Comparison of ENCODE assay signal across 37 mouse cellular contexts in genomic region chr2:154754068-154754560, GRCm38 (mm10). TPM values are rescaled to one million over a fixed set of nuclear protein-coding genes. Genes with fewer than 3 reads are reported as not detected.
DNase-seq lines count a peak whose midpoint lies in the region; ATAC-seq and TF ChIP-seq lines count a peak whose summit lies in the region.
"Had no signal": no experiment of that assay in that cellular context is flagged by ENCODE, and none has a peak within 500 bp of the region (broad histone marks: within the 10 kb centered on the region; RNA-seq: fewer than 3 reads in every experiment).

No protein-coding gene starts in this region.

- H3K9ac ChIP-seq in MEL (ENCODE audit: control insufficient read depth, low read depth, low read length, poor library complexity, severe bottlenecking) = no peak overlapping the region
- H3K9ac ChIP-seq in midbrain, postnatal 0 days (replicated peaks; ENCODE audit: low read length, poor library complexity, severe bottlenecking) = no peak overlapping the region
- H3K9ac ChIP-seq in midbrain, embryonic 14.5 days (replicated peaks; ENCODE audit: low read length) = no peak overlapping the region
- H3K9ac ChIP-seq: forebrain, embryonic 13.5 days; forebrain, postnatal 0 days; hindbrain, embryonic 13.5 days had no signal

- no peak overlapping the region for H3K4me2 ChIP-seq in midbrain, postnatal 0 days (ENCODE audit: low read depth, low read length, poor library complexity, severe bottlenecking)
- H3K4me2 ChIP-seq in midbrain, embryonic 14.5 days (ENCODE audit: low read length) = no peak overlapping the region
- H3K4me2 ChIP-seq: forebrain, embryonic 13.5 days; heart, embryonic 11.5 days; hindbrain, embryonic 13.5 days had no signal

- TF ChIP-seq EP300 in MEL (IDR thresholded peaks at IDR 0.05; ENCODE audit: low read depth in 1 of 2, low read length in 2 of 2) = peak; percentile 10 to 41; a peak in 1 of 4 replicates

- DNase-seq in thymus, postnatal 0 days (ENCODE audit: low spot score) = peak; percentile 34
- no peak for DNase-seq in thymus, adult 2 months
- DNase-seq in MEL (ENCODE audit: low read depth, low spot score) = peak; percentile 53
- peak; percentile 33 for DNase-seq in induced T-regulatory cell, adult 2 months (ENCODE audit: low read depth)
- no peak for DNase-seq in left cerebral cortex, adult 8-10 months (ENCODE audit: low spot score in 2 of 2)
- no peak for DNase-seq in midbrain, postnatal 0 days (ENCODE audit: low spot score)
- no peak for DNase-seq in midbrain, embryonic 14.5 days
- DNase-seq: adrenal gland, adult 2 months; adrenal gland, postnatal 14 days; cerebellum, adult 11 months; cerebellum, adult 2 months; cerebellum, adult 9-11 months; cerebellum, postnatal 25 days; forebrain, postnatal 0 days; gastrocnemius, adult 2 months; gastrocnemius, postnatal 14 days; heart, adult 11 months had no signal

- no peaks in the 10 kb centered on the region for H3K79me2 ChIP-seq in MEL (ENCODE audit: control insufficient read depth, insufficient read depth, low read length, poor library complexity)

- TF ChIP-seq CTCF in thymus, adult 2 months (IDR thresholded peaks at IDR 0.05; ENCODE audit: borderline replicate concordance, control insufficient read depth, extremely low read depth, insufficient read depth, low read length, poor library complexity) = no peak
- no peak for TF ChIP-seq CTCF in MEL (IDR thresholded peaks at IDR 0.05 in 2 of 3, conservative IDR thresholded peaks at IDR 0.05 in 1 of 3; ENCODE audit: control insufficient read depth in 1 of 3, insufficient read depth in 1 of 3, low read depth in 2 of 3, low read length in 3 of 3, poor library complexity in 1 of 3, severe bottlenecking in 1 of 3)
- no peak for TF ChIP-seq CTCF in midbrain, postnatal 0 days (IDR thresholded peaks at IDR 0.05)

- ATAC-seq in midbrain, postnatal 0 days (ENCODE audit: low FRiP score) = no peak
- ATAC-seq in midbrain, embryonic 14.5 days (ENCODE audit: low FRiP score, low TSS enrichment) = no peak
- ATAC-seq: forebrain, embryonic 13.5 days; forebrain, postnatal 0 days; hindbrain, embryonic 16.5 days; inflammation-experienced regulatory T-cells, adult 6 months; intestine, embryonic 16.5 days; Patski had no signal

- H3K27ac ChIP-seq in thymus, adult 2 months (ENCODE audit: control insufficient read depth, insufficient read depth, low read length) = no peak overlapping the region
- no peak overlapping the region for H3K27ac ChIP-seq in MEL (ENCODE audit: control insufficient read depth, low read depth, low read length)
- no peak overlapping the region for H3K27ac ChIP-seq in midbrain, postnatal 0 days (ENCODE audit: low read depth, low read length)
- H3K27ac ChIP-seq in midbrain, embryonic 14.5 days (replicated peaks; ENCODE audit: low read depth, low read length) = no peak overlapping the region
- H3K27ac ChIP-seq: forebrain, embryonic 10.5 days; forebrain, embryonic 13.5 days; gastrocnemius, adult 2 months; hindbrain, embryonic 13.5 days had no signal

- no peak for TF ChIP-seq POLR2A in thymus, adult 2 months (IDR thresholded peaks at IDR 0.05; ENCODE audit: control insufficient read depth, extremely low read depth, insufficient read depth, low read length, poor library complexity)
- no peak for TF ChIP-seq POLR2A in MEL (IDR thresholded peaks at IDR 0.05; ENCODE audit: control insufficient read depth in 1 of 2, insufficient read depth in 1 of 2, low read depth in 1 of 2, low read length in 2 of 2, poor library complexity in 1 of 2)

- H3K4me1 ChIP-seq in thymus, adult 2 months (replicated peaks; ENCODE audit: control insufficient read depth, insufficient read depth, low read length) = no peaks in the 10 kb centered on the region
- peaks cover 0 to 4% of the 10 kb centered on the region in 2 experiments; a peak in 3 of 4 replicates for H3K4me1 ChIP-seq in MEL (ENCODE audit: control insufficient read depth in 1 of 2, insufficient read depth in 2 of 2, low read length in 2 of 2)
- H3K4me1 ChIP-seq in midbrain, postnatal 0 days (ENCODE audit: insufficient read depth, low read length) = no peaks in the 10 kb centered on the region
- 0 out of 2 replicates have a peak, but pooled peaks cover 6% of the 10 kb centered on the region for H3K4me1 ChIP-seq in midbrain, embryonic 14.5 days (ENCODE audit: control insufficient read depth, insufficient read depth, low read length)

- no peaks in the 10 kb centered on the region for H3K9me3 ChIP-seq in MEL (replicated peaks; ENCODE audit: insufficient read depth, low read length)
- no peaks in the 10 kb centered on the region for H3K9me3 ChIP-seq in midbrain, postnatal 0 days (ENCODE audit: low read length)
- no peaks in the 10 kb centered on the region for H3K9me3 ChIP-seq in midbrain, embryonic 14.5 days (ENCODE audit: control insufficient read depth, low read length)
- H3K9me3 ChIP-seq: forebrain, embryonic 10.5 days; forebrain, embryonic 13.5 days; hindbrain, embryonic 13.5 days had no signal

- H3K36me3 ChIP-seq in thymus, adult 2 months (ENCODE audit: control insufficient read depth, insufficient read depth, low read length) = no peaks in the 10 kb centered on the region
- 0 out of 4 replicates have a peak, but pooled peaks cover 0 to 2% of the 10 kb centered on the region in 2 experiments for H3K36me3 ChIP-seq in MEL (ENCODE audit: control insufficient read depth in 1 of 2, insufficient read depth in 2 of 2, low read length in 2 of 2)
- no peaks in the 10 kb centered on the region for H3K36me3 ChIP-seq in midbrain, postnatal 0 days (ENCODE audit: insufficient read depth, low read length)
- no peaks in the 10 kb centered on the region for H3K36me3 ChIP-seq in midbrain, embryonic 14.5 days (ENCODE audit: control insufficient read depth, insufficient read depth, low read length)
- H3K36me3 ChIP-seq: forebrain, embryonic 10.5 days; hindbrain, embryonic 13.5 days had no signal

- no peak overlapping the region for H3K4me3 ChIP-seq in thymus, adult 2 months (ENCODE audit: control insufficient read depth, insufficient read depth, low read length)
- H3K4me3 ChIP-seq in MEL (ENCODE audit: control insufficient read depth in 1 of 2, insufficient read depth in 1 of 2, low read depth in 2 of 2, low read length in 2 of 2) = no peak overlapping the region
- H3K4me3 ChIP-seq in midbrain, postnatal 0 days (ENCODE audit: low read depth, low read length) = no peak overlapping the region
- H3K4me3 ChIP-seq in midbrain, embryonic 14.5 days (replicated peaks; ENCODE audit: low read depth, low read length) = no peak overlapping the region
- H3K4me3 ChIP-seq: forebrain, embryonic 10.5 days; forebrain, embryonic 13.5 days; gastrocnemius, adult 2 months; hindbrain, embryonic 13.5 days had no signal

- no peak for TF ChIP-seq RAD21 in MEL (IDR thresholded peaks at IDR 0.05; ENCODE audit: low read depth, low read length)

- no peaks in the 10 kb centered on the region; the same call in 1 of the 2 replicates for H3K27me3 ChIP-seq in thymus, adult 2 months (ENCODE audit: control insufficient read depth, insufficient read depth, low read length)
- H3K27me3 ChIP-seq in MEL (ENCODE audit: control insufficient read depth in 1 of 2, insufficient read depth in 2 of 2, low read length in 2 of 2) = no peaks in the 10 kb centered on the region
- no peaks in the 10 kb centered on the region for H3K27me3 ChIP-seq in midbrain, postnatal 0 days (ENCODE audit: insufficient read depth, low read length)
- H3K27me3 ChIP-seq in midbrain, embryonic 14.5 days (ENCODE audit: control insufficient read depth, insufficient read depth, low read length) = no peaks in the 10 kb centered on the region
- H3K27me3 ChIP-seq: hindbrain, embryonic 13.5 days; Patski had no signal

- 18% methylated on average over 2 of the region's 2 CpGs for WGBS in thymus, adult 2 months
- WGBS in midbrain, postnatal 0 days = 86% methylated on average over 2 of the region's 2 CpGs
- WGBS in midbrain, embryonic 14.5 days = 91% methylated on average over 2 of the region's 2 CpGs

TF ChIP-seq in MEL, 35 proteins besides CTCF, POLR2A, EP300 and RAD21 (continues in another document):
- TF ChIP-seq SIN3A (IDR thresholded peaks at IDR 0.05; ENCODE audit: low read length) (no peak), MAZ (IDR thresholded peaks at IDR 0.05; ENCODE audit: low read depth, low read length) (no peak), ZKSCAN1 (IDR thresholded peaks at IDR 0.05; ENCODE audit: low read depth, low read length) (no peak)

RNA-seq across cellular contexts. Expression of gene Gm14214, which starts 15.7 kb away (rescaled TPM):
- not detected in 2 replicates for polyA plus RNA-seq in thymus, postnatal 0 days (2015; fragmentation: Nextera tagmentation; extraction: Ambion mirVana)
- polyA plus RNA-seq in thymus, adult 2 months (2012; rRNA removed) = not detected in 2 replicates
- not detected in 2 replicates for total RNA-seq in MEL (2012; rRNA removed)
- under 1 TPM in 1 of 2 experiments, not detected in 1; 0.17 TPM for polyA plus RNA-seq in MEL (2012; ENCODE audit: insufficient read depth in 1 of 2, insufficient read length in 2 of 2, low read depth in 1 of 2, low replicate concordance in 2 of 2, missing spikeins in 1 of 2)
- not detected for total RNA-seq in left cerebral cortex, adult 8-10 months (2022)
- not detected in 2 replicates for total RNA-seq in midbrain, postnatal 0 days (2014; rRNA removed)
- not detected in 2 replicates for polyA plus RNA-seq in midbrain, postnatal 0 days (2015; fragmentation: Nextera tagmentation; extraction: Ambion mirVana)
- polyA plus RNA-seq in midbrain, embryonic 14.5 days (2014; fragmentation: Nextera tagmentation; extraction: Ambion mirVana) = not detected in 2 replicates
- total RNA-seq: adrenal gland, adult 2 months; adrenal gland, postnatal 14 days; adrenal gland, postnatal 4 days; ES-E14; forebrain, postnatal 0 days; gastrocnemius, adult 2 months; gastrocnemius, postnatal 14 days; gastrocnemius, postnatal 4 days; heart, adult 8-10 months; heart, postnatal 25 days; hematopoietic stem cell, adult 5-6 weeks had no signal
- polyA plus RNA-seq: adrenal gland, adult 2 months; C2C12; cerebellum, adult 2 months; embryonic facial prominence, embryonic 11.5 days; embryonic facial prominence, embryonic 14.5 days; forebrain, embryonic 10.5 days; forebrain, embryonic 13.5 days; forebrain, postnatal 0 days; frontal cortex, adult 2 months; heart, embryonic 11.5 days; heart, embryonic 14.5 days; heart, postnatal 0 days; hindbrain, embryonic 13.5 days; hindbrain, embryonic 16.5 days; inflammation-experienced regulatory T-cells, adult 6 months; intestine, embryonic 16.5 days; Patski had no signal

RNA-seq across cellular contexts. Expression of gene Raly, which starts 36.8 kb away (rescaled TPM):
- polyA plus RNA-seq in thymus, postnatal 0 days (2015; fragmentation: Nextera tagmentation; extraction: Ambion mirVana) = 41.4 and 42.9 TPM in 2 replicates
- 437 and 554 TPM in 2 replicates for polyA plus RNA-seq in thymus, adult 2 months (2012; rRNA removed)
- total RNA-seq in MEL (2012; rRNA removed) = 214 and 237 TPM in 2 replicates
- polyA plus RNA-seq in MEL (2012; ENCODE audit: insufficient read depth in 1 of 2, insufficient read length in 2 of 2, low read depth in 1 of 2, low replicate concordance in 2 of 2, missing spikeins in 1 of 2) = 100 to 1,000 TPM in 1 of 2 experiments, not detected in 1; 407 TPM
- 100 to 1,000 TPM in 3 of 4 experiments, 10 to 100 TPM in 1; 98.0 to 109 (median 104) TPM for total RNA-seq in left cerebral cortex, adult 8-10 months (2022)
- 132 and 160 TPM in 2 replicates for total RNA-seq in midbrain, postnatal 0 days (2014; rRNA removed)
- 18.4 and 19.3 TPM in 2 replicates for polyA plus RNA-seq in midbrain, postnatal 0 days (2015; fragmentation: Nextera tagmentation; extraction: Ambion mirVana)
- polyA plus RNA-seq in midbrain, embryonic 14.5 days (2014; fragmentation: Nextera tagmentation; extraction: Ambion mirVana) = 58.3 and 194 TPM in 2 replicates

RNA-seq across cellular contexts. Expression of gene a, which starts 37.1 kb away (rescaled TPM):
- 37.2 and 44.6 TPM in 2 replicates for polyA plus RNA-seq in thymus, postnatal 0 days (2015; fragmentation: Nextera tagmentation; extraction: Ambion mirVana)
- 4.7 and 5.0 TPM in 2 replicates for polyA plus RNA-seq in thymus, adult 2 months (2012; rRNA removed)
- total RNA-seq in MEL (2012; rRNA removed) = not detected in 2 replicates
- polyA plus RNA-seq in MEL (2012; ENCODE audit: insufficient read depth in 1 of 2, insufficient read length in 2 of 2, low read depth in 1 of 2, low replicate concordance in 2 of 2, missing spikeins in 1 of 2) = not detected
- not detected for total RNA-seq in left cerebral cortex, adult 8-10 months (2022)
- 5.9 TPM in 1 of 2 replicates, not detected in the other for total RNA-seq in midbrain, postnatal 0 days (2014; rRNA removed)
- 1.1 and 2.3 TPM in 2 replicates for polyA plus RNA-seq in midbrain, postnatal 0 days (2015; fragmentation: Nextera tagmentation; extraction: Ambion mirVana)
- polyA plus RNA-seq in midbrain, embryonic 14.5 days (2014; fragmentation: Nextera tagmentation; extraction: Ambion mirVana) = 3.8 TPM in 1 of 2 replicates, not detected in the other
- total RNA-seq: adrenal gland, adult 2 months; adrenal gland, postnatal 14 days; adrenal gland, postnatal 4 days; gastrocnemius, adult 2 months; gastrocnemius, postnatal 14 days; gastrocnemius, postnatal 4 days; heart, adult 8-10 months; heart, postnatal 25 days; hematopoietic stem cell, adult 5-6 weeks had no signal
- polyA plus RNA-seq: C2C12; heart, embryonic 14.5 days; heart, postnatal 0 days; inflammation-experienced regulatory T-cells, adult 6 months; intestine, embryonic 16.5 days; Patski had no signal

Comparison
In these comparisons a context has a peak if more than half of its experiments do, and no peak if none do; other contexts are left out.
1. DNase-seq: peak in thymus, postnatal 0 days (single experiment), MEL (single experiment) and induced T-regulatory cell, adult 2 months (single experiment); none in thymus, adult 2 months (single experiment), left cerebral cortex, adult 8-10 months (0 of 2), midbrain, postnatal 0 days (single experiment) and midbrain, embryonic 14.5 days (single experiment).